Mouse (Mus musculus): ENCODE results near the gene Coa3.
A peak's percentile ranks its signal among the peaks of the same experiment; 100 is the strongest.
"Not testable (repeated sequence)": the region's sequence is repeated elsewhere in the genome, so short reads cannot be mapped to it uniquely, and the experiment has no call there.

The Coa3 gene

DNA sequence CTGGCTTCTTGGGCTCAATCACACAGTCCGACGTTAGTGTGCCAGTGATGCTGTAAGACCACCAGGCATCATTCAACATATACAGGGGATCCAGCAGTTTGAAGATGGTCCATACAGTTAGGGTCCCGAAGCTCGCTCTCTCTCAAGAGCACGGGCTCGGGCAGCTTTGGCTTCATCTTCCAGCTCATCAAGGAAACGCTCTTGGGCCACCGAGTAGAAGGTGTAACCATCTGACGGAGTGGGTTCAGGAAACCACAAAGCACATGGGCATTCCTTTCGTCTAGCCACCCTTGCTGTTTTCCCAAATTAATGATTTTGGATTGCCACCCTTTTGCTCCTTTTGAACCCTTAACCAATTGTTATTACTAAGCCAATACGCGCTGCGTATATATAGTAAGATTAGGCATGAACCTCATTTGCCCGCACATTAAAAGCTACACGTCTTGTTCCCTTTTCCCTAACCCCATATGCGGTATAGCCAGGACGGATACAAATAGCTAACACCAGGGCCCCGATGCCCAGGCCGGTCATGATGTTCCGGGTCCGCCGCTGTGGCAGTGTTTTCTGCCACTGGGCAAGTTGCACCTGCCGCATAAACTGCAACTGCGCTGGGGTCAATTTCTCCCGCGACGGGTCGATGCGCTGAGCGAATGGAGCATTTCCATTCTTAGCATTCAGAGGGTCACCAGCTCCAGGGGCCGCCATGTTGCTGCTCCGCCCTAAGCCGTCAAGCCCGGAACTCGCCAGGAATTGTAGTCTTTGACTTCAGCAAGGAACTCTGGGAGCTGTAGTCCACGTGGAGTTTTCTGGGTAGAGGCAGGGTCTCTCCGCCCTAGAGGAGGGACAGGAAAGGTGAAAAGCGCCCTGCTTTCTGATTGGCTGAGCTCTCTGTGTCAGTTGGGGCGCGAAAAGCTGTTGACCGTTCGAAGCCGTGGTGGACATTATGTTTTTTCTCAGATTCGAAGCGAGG, at the start of gene Coa3, which contains the start of gene Cntd1:
TSS of gene Coa3 (minus strand) at position 892 of the 970 bp plus-strand sequence.
TSS of gene Cntd1 (plus strand) at position 790 of the 970 bp plus-strand sequence.
- no peak for DNase-seq (ENCODE audit: low spot score)

GRCm38 (mm10) chr11:101327311-101327710, 48.4 kb upstream of the Coa3 start:
- no peak for DNase-seq (ENCODE audit: low spot score)

DNA sequence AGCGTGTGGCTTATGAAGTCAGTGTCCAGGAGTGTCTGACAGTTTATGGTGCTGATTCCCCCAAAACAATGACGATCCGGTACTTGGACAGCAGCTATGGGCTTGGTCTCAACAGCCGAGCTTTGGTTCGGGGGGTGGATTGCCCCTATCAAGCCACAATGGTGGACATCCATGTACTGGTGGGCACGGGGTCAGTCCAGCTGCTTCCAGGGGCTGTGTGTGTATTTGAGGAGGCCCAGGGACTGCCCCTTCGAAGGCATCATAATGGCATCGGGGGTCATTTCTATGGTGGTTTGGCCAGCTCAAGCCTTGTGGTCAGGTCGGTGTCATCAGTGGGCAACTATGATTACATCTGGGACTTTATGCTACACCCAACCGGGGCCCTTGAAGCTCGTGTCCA, 47.2 kb upstream of the Coa3 start:
- DNase-seq (ENCODE audit: low spot score) = no peak

- not testable (repeated sequence) for DNase-seq (ENCODE audit: low spot score)
Measured at GRCm38 (mm10) chr11:101325201-101325600, 46.3 kb upstream of the Coa3 start.

DNA sequence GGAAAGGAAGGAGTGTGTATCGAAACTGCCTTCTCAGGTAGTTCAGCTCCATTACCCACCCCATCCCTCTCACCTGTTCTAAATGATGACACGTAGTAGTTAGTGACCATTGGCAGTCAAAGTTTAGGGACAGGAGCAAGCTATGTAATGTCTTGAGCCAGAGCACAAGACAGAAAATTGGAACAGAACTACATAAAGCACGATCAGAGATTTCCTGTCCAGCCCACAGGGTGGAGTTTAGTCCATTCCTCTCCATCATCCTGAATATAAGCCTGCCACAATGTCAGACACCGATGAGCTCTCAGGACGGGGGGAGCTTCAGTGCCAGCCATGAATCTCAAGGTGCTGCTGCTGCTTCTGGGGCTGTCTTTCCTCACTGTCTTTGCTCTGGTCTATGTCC, 45.8 kb upstream of the Coa3 start, which contains the start of gene Aoc2:
TSS of gene Aoc2 (plus strand) at position 301 of the 400 bp plus-strand sequence.
- DNase-seq (ENCODE audit: low spot score) = no peak

DNA sequence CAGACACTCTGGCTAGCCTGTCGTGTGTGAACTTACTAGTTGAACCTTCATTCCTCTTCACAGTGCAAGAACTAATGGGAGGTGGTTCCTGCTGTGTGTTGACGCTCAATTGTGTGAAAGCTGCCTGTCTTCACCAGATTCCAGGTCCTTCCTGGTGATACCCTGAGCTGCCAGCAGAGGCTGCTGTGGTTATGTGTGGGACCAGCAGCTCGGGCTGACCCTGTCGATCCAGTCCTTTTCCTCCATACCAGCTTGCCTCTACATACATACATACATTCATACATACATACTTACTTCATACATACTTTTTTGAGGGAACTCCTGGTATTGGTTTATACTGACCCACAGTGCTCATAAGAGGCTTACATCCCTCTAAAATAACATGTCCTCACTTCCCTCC, 44.7 kb upstream of the Coa3 start:
- DNase-seq (ENCODE audit: low spot score) = no peak

- DNase-seq (ENCODE audit: low spot score) = no peak
Measured at GRCm38 (mm10) chr11:101316501-101316917, 37.6 kb upstream of the Coa3 start.

DNA sequence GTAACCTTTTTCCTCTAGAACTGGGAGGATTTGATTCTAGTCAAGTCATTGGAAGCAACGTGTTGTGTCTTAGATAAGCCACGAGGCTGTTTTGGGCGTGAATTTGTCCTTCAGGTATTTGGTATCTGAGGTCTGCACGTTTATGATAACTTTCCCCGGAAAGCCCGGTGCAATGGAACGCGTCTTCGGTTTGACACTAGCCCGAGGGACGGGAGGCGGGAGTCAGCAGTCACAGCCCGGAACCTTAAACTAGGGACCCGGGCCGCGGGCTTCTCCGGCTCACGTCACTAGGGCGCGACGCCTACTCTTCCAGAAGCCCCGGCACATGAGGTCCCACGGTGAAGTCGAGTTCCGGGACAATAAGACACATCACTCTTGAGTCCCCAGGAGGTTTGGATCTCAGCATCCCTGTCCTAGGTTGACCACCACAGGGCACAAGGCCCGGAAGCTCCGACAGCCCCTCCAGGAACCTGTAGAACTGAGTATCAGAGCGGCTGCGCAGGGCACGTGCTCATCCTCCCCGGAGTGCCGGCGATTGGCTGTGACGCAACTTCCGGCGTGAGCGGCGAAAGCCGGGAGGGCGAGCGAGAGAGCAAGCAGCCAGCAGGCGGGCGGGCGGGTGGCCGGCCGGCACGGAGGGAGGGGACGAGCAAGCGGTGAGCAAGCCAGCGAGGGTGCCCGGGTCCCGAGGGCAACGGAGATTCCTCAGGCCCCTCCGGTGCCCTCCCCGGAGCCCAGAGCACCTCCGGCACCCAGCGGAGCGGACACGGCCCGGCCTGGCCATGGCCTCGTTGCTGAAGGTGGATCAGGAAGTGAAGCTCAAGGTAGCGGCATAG, 37.0 kb upstream of the Coa3 start, which contains the start of gene Psme3:
TSS of gene Psme3 (plus strand) at position 549 of the 836 bp plus-strand sequence.
- DNase-seq (ENCODE audit: low spot score) = peak; percentile 79

DNA sequence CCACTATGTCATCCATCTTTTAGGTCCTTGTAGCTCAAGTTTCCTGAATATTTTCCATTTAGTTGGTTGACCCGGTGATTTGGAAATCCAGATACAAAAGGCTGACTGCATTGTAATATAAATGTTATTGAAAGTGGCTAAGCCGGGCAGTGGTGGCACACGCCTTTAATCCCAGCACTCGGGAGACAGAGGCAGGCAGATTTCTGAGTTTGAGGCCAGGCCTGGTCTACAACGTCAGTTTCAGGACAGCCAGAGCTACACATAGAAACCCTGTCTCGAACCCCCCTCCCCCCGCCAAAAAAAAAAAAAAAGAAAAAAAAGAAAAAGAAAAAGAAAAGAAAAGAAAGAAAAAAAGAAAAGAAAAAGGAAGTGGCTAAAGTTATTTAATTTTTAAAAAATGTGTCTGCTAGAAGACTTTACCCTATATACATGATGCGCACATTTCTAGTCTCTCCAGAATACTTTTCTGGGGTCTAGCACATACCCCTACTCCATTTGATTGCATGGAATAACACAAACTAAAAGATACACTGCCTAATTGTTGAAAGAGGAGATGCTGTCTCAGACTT, 36.3 kb upstream of the Coa3 start:
- no peak for DNase-seq (ENCODE audit: low spot score)

GRCm38 (mm10) chr11:101314567-101314966, 35.7 kb upstream of the Coa3 start:
- DNase-seq (ENCODE audit: low spot score) = no peak

DNA sequence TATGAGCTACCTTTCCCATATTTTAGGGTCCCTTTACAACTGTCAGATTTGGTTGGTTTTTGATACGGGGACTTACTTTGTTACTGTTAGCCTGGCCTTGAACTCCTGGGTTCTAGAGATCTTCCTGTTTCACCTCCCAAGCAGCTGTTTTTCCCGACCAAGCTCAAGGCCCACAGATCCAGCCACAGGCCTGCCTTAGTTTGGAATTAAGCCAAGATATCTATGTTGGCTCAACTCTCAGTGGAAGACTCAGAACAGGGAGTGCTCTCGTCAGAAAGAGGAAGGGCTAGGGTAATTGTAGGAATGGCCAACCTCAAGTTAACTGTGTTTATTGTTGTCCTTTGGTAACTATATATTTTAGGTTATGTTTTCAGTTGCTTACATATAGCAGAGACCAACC, 33.2 kb upstream of the Coa3 start:
- DNase-seq (ENCODE audit: low spot score) = no peak

- no peak for DNase-seq (ENCODE audit: low spot score)
Measured at GRCm38 (mm10) chr11:101311083-101311482, 32.2 kb upstream of the Coa3 start.

DNA sequence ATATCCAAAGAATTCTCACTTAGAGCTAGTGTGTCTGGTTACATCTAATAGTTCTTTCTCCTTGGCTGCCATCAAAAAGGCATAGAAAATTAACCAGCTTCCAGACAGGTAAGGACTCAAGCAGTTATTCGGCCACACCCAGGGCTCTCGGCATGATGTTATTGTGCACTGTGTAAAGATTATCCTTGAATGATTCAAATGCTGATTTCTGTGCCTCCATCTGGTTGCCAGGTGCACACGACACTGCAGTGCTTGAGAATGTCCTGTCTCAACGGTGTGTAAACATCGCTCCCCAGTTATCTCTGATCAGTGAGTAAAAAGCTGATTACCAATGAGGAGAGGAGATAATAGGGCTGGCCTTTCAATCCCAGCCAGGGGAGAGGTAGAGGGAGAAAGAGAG, 28.8 kb upstream of the Coa3 start:
- no peak for DNase-seq (ENCODE audit: low spot score)

- DNase-seq (ENCODE audit: low spot score) = peak; percentile 97
Measured at GRCm38 (mm10) chr11:101302004-101302798, 23.3 kb upstream of the Coa3 start, which contains the start of gene Becn1. Gene Becn1 (minus strand): TSS chr11:101302286.

- DNase-seq (ENCODE audit: low spot score) = no peak
Measured at GRCm38 (mm10) chr11:101301299-101302003, 22.5 kb upstream of the Coa3 start.

GRCm38 (mm10) chr11:101300881-101301280, 22.0 kb upstream of the Coa3 start:
- DNase-seq (ENCODE audit: low spot score) = no peak

- no peak for DNase-seq (ENCODE audit: low spot score)
Measured at GRCm38 (mm10) chr11:101295191-101295590, 16.3 kb upstream of the Coa3 start.

DNA sequence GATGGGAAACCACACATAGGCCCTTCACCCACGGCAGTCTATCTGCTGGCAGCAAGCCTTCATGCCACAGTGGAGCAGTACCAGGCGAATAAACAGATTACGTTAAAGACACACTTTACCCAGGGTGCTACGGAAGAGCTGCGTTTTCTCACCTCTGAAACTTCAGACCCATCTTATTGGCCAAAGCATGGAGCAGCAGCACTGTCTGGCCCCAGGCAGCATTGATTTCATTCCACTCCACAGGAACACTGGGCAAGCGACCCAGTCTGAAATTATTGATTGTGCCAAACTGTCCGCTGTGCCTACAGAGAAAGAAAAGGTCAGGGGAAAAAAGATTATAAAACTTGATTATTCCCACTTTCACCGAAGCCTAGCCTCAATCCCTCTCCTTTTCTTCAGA, 12.3 kb upstream of the Coa3 start:
- DNase-seq (ENCODE audit: low spot score) = no peak

GRCm38 (mm10) chr11:101287306-101287705, 8.4 kb upstream of the Coa3 start:
- no peak for DNase-seq (ENCODE audit: low spot score)

GRCm38 (mm10) chr11:101283805-101284204, 4.9 kb upstream of the Coa3 start:
- no peak for DNase-seq (ENCODE audit: low spot score)

DNA sequence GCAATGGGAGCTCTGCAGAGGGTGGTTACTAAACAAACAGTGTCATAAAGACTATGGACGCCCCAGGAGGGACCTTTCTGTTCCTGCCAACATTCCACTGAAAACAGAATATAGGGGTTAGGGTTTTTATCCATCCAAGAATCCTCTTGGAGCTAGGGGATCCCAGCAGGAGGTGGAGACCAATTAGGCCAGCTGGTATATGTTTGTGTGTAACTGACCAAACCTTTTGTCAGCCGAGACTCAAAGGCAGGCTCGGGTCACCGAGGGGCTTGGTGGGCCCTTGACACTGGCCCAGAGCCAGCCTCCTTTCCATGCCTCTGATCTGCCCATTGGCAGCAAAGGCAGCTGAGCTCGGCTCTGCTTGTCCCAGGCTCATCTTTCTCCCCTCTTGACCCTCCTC, 4.0 kb upstream of the Coa3 start:
- no peak for DNase-seq (ENCODE audit: low spot score)

All from urinary bladder, postnatal 10 days (tissue).